Mouse (Mus musculus): ENCODE results near the gene Ppm1a. TPM values are rescaled to one million over a fixed set of nuclear protein-coding genes. Genes with fewer than 3 reads are reported as not detected.

Gene Ppm1a
- 100 to 1,000 TPM; 235 to 281 TPM for total RNA-seq (2021)
- long read RNA-seq, experiment 1, full-length matches to known transcripts, result 154 of 164 reads
- long read RNA-seq, experiment 1, partial matches to known transcripts, result 5 of 164 reads
- long read RNA-seq, experiment 1, other reads (novel, unspliced or antisense), result 5 of 164 reads
- long read RNA-seq, experiment 2, full-length matches to known transcripts, result 344 of 382 reads
- long read RNA-seq, experiment 2, partial matches to known transcripts, result 33 of 382 reads
- long read RNA-seq, experiment 2, other reads (novel, unspliced or antisense), result 5 of 382 reads

DNA sequence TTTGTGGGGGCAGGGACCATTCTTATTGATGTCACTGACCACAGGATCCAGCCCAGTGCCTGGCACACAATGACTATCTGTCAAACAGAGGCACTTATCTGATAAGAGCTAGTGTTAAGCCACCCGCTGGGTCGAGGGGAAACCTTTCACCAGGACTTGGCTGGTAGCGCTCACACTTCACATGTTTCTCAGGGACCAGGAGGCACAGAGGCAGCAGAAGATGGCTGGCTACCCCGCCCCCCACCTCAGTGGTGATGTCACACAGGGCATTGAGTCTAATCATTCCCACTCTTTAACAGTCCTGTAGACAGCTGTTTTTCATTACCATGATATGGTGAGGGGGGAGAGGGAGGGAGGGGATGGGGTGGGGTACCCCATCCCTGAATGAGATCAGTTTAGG, at the start of gene Ppm1a:
Gene Ppm1a (plus strand): TSS at position 370 of the 400 bp plus-strand sequence.
- no peak for DNase-seq (ENCODE audit: low spot score in 2 of 2)

GRCm38 (mm10) chr12:72709981-72710380, 47.3 kb upstream of the Ppm1a start:
- no peak for DNase-seq (ENCODE audit: low spot score in 2 of 2)

DNA sequence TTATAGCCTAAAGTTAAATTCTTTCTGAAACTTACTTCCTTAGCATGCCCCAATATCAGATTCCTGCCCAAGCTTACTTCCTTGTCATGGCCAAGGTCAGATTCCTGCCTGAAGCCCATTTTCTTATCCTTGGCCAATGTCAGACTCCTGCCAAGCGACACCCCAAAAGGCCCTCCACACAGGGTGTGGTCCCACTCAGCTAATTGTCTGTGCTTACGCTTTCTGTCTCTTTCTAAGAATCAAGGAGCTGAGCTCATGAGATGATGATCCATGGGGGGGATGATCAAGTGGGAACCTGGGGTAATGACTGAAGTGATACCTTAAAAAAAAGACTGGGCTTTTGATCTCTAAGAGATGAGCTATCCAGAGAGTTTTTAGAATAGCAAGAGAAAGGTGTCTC, 42.4 kb upstream of the Ppm1a start:
- DNase-seq (ENCODE audit: low spot score in 2 of 2), result no peak

DNA sequence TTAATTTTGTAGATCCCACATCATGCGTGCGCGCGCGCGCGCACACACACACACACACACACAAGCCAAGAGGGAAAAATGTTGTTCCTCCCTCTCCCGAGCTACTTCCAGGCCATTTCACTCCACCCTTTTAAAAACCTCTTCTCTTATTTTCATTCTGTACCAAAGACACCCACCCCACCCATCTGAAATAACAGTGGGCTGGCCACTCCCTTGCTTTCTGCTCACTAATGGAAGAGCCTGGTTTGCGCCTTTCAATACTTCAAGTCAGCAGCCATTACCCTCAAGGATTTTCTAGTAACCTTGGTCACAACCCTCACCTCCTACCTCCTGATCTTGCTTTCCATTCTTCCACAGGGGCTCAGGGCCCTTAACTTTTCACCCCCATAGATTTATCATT, 41.4 kb upstream of the Ppm1a start:
- no peak for DNase-seq (ENCODE audit: low spot score in 2 of 2)

DNA sequence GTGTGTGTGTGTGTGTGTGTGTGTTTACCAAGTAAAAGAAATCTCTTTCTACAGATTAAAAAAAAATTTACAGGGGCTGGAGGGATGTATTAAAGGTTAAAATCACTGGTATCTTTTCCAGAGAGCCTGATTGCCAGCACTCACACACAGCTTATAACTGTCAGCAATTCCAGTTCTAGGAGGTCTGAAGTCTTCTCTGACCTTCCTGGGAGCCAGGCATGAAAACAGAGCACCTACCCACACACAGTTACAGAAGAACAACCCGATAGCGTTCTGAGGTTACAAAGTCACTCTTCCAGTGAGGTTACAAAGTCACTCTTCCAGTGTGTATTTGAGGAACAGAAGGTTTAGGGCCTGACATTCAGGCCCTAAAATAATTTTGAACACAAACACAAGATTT, 38.2 kb upstream of the Ppm1a start:
- DNase-seq (ENCODE audit: low spot score in 2 of 2), result no peak

DNA sequence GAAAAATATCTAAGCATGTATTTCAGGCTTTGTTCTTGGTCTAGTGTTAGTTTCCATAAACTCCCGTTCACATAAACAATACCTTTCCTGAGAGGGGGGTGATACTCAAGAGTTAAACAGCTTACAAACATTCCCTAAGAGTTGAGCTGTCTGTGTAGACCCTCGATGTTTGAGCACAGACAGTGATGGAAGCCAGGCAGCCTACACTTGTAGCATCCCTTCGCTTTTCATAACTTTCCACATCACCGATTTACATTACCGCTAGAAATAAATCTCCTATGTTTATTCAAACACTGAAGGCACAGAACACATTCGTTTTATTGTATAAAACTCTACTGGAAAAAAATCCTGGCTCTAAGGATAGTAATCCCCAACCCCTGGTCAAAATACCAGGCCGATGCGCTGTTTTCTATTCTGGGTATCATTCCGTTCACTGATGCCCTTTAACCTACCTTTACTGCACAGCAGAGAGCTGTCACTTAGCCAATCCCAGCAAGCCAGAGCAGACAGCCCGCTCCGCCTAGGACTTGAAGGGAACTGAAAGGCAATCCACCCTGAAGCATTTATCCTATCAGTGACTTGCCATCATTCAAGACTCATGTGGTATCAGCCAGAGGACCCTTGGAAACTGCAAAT, 37.7 kb upstream of the Ppm1a start:
- DNase-seq (ENCODE audit: low spot score in 2 of 2), result no peak

DNA sequence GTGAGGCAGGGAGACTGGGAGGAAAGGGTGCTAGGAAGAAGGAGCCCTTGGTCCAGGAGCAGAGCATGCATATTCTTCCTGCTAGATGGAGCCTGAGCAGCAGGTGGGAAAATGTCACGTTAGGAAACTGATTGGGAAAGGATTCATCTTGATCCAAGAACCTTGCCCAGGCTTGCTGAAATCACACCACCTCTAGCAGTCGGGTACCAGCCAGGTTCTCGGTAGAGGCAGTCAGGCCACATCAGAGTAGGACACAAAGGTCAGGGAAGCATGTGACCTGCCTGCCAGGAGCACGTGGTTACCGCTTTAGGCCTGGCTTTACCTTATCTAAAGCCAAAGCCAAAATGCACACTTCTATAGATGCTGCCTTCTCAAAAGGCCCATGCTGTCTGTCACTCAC, 35.5 kb upstream of the Ppm1a start:
- no peak for DNase-seq (ENCODE audit: low spot score in 2 of 2)

DNA sequence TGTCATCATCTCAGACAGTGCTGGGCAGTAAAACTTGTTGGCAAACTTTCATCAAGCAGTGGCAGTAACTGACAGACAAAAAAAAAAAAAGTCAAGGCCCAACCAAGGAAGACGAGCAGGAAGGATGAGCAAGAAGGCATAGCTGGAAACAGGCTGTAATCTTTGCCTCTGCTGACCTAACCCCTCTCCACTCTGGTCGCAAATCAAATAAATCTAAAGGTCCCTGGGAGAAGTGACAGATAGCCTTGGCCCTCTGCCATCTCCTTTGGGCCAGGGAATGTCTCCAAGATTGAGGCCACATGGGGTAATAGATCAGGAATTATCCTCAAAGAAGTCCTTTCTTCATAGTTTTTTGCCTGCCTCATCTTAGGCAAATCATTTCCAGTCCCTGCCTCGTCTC, 33.3 kb upstream of the Ppm1a start:
- DNase-seq (ENCODE audit: low spot score in 2 of 2), result peak; percentile 68 to 87

DNA sequence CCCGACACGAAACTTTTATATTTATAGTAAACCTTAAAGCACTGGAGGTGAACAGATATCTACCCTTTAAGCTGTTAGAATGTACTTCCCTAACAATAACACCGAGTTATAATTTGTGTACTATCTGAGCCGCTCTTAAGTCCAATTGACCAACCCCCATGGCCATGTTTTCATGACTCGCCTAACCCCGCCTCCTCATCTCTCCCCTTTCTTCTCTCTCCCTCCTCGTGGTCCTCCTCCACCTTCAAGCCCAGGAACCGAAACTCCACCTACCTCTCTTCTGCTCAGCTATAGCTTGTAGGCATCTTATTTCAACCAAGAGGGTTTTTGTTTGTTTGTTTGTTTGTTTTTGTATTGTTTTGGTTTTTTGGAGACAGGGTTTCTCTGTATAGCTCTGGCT, 30.2 kb upstream of the Ppm1a start:
- no peak for DNase-seq (ENCODE audit: low spot score in 2 of 2)

DNA sequence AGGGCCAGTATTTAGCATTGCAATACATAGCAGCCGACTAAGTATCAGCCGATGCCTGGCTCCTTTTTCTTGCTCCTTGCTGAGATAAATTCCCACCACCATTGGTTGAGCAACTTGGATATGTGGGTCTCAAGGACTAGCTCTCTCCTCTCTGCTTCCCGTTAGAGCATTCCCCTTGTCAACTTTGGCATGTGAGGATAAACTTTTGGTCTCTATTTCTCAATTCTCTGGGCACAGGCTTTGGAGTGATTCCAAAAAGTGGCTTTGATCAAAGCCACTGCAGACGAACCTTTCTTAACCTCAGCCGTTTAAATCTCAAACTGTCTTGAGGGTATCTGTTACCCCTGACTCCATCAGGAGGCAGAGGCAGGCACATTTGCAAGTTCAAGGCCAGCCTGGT, 29.6 kb upstream of the Ppm1a start:
- no peak for DNase-seq (ENCODE audit: low spot score in 2 of 2)

DNA sequence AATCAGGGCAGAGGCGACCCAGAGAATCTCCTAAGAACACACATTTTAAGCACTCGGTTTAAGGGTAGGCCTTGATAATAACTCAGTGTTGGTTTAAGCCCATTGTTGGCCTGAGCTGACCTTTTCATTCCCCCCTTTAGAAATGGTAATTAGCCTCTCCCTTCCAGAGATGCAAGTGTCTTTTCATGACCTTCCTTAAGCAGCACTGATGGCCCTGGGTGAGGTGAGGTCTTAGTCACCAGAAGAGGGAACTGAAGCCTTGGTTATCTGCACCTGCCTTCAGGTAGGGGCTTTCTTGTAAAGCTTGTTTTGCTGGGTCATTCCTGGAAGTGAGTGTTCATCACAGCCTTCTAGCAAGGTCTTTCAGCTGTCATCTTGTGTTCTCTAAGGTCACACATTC, 23.1 kb upstream of the Ppm1a start:
- no peak for DNase-seq (ENCODE audit: low spot score in 2 of 2)

- no peak for DNase-seq (ENCODE audit: low spot score in 2 of 2)
Observed at GRCm38 (mm10) chr12:72741176-72741575, 16.1 kb upstream of the Ppm1a start.

- no peak for DNase-seq (ENCODE audit: low spot score in 2 of 2)
Observed at GRCm38 (mm10) chr12:72744803-72745360, 12.4 kb upstream of the Ppm1a start.

- DNase-seq (ENCODE audit: low spot score in 2 of 2), result no peak
Observed at GRCm38 (mm10) chr12:72745486-72745885, 11.8 kb upstream of the Ppm1a start.

GRCm38 (mm10) chr12:72748341-72748740, 8.9 kb upstream of the Ppm1a start:
- no peak for DNase-seq (ENCODE audit: low spot score in 2 of 2)

DNA sequence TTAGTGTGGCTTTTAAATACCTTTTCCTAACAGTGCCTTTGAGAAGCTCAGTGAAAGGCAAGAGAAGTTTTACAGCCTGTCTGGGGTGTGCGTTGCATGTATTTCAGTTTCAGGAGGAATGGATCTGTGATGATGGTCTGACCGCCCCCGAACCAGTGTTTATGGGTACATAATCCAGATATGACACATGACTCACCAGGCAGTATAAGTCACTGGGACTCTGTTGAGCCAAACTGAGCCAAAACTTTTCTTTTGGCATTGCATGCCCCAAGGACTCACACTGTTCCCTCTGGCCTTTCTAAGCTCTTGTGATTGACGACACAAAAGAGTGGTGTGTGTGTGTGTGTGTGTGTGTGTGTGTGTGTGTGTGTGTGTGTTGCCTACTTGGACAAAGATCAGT, 8.4 kb upstream of the Ppm1a start:
- DNase-seq (ENCODE audit: low spot score in 2 of 2), result no peak

- no peak for DNase-seq (ENCODE audit: low spot score in 2 of 2)
Observed at GRCm38 (mm10) chr12:72749500-72749899, 7.8 kb upstream of the Ppm1a start.

GRCm38 (mm10) chr12:72750016-72750415, 7.2 kb upstream of the Ppm1a start:
- DNase-seq (ENCODE audit: low spot score in 2 of 2), result no peak

GRCm38 (mm10) chr12:72750606-72751005, 6.6 kb upstream of the Ppm1a start:
- no peak for DNase-seq (ENCODE audit: low spot score in 2 of 2)

DNA sequence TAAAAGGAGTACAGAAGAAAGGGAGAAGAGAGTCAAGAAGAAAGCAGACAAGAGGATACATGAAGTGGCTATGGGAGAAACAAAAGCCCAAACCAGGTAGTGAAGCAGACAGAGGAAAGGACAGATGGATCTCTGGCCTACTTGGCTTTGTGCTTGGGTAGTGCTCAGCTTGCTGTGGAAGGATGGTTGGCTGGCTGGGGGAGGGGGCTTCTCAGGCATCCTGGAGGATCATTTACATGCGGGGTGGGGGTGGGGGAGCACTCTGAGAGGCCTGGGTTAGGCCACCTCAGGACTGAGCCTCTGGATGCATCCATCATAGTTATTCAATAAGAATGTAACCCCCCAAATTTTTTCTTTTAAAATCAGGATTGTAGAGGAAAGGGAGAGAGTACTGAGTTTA, 341 bp downstream of the Ppm1a start:
- DNase-seq (ENCODE audit: low spot score in 2 of 2), result no peak

DNA sequence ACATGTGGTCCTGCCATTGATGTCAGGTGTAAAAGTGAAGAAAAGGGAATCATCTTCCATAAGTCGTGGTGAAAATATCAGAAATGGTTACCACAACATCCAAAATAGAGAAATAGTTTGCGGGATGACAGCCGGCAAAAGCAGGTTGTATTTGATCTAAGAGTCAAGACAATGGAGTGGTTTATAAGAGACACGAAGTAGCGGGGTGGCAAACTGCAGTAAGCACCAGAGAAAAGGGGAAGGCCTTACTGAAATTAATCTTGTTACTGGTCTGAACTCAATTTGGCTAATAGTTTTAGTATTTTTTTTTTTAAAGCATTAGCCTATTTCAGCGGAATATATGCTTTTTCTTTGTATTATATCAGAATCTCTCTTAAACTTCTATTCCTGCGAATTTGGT, 2.7 kb downstream of the Ppm1a start:
- no peak for DNase-seq (ENCODE audit: low spot score in 2 of 2)

DNA sequence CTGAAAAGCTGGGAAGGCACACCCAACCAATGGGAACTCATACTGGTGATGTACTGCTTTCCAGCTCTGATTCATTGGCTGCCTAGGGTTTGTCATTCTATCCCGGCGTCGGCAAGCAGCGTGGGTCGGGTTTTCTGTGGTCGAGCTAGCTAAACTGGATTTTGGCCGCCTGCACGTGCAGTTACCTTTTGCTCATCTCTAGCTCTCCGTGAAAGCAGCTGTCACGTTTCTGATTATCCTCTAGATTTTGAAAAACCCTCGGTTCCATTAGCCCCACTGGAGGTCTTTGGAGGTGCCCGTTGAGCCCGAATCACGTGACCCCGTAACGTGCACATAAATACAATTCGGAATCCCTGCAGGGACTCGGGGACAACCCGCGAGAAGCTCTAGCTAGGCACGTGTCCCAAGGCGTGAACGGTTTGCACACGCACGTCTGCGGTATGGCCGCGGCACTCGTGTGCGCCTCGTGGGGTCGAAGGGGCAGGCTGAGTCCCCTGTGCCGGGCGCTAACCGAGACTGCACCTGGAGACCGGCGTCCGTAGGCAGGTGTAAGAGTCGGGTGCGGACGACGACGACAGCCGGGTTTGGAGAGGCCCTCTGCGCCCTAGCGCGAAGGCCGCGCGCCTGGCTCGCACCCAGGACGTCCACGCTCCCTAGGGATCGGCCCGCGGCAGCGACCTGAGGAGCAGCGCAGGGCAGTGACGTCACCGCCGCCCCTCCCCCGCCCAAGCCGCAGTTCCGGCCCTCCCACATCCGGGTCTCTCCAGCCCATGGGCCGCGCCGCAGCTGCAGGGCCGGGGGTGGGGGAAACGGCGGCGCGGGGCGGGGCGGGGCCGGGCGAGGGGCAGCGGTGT, 3.3 kb downstream of the Ppm1a start:
- DNase-seq (ENCODE audit: low spot score in 2 of 2), result peak; percentile 93 to 95
